Mouse (Mus musculus): ENCODE results near the gene Adgrv1.
A peak's percentile ranks its signal among the peaks of the same experiment; 100 is the strongest.
"Not testable (repeated sequence)": the region's sequence is repeated elsewhere in the genome, so short reads cannot be mapped to it uniquely, and the experiment has no call there.

Adgrv1 gene

GRCm38 (mm10) chr13:81632720-81633415 is at the start of gene Adgrv1:
Gene Adgrv1, minus strand, starts transcription at chr13:81633154.
- DNase-seq (ENCODE audit: low read depth) = no peak

- DNase-seq (ENCODE audit: low read depth) = no peak
Observed at GRCm38 (mm10) chr13:81675333-81675732, 42.4 kb upstream of the Adgrv1 start.

GRCm38 (mm10) chr13:81667713-81668112 is 34.8 kb upstream of the Adgrv1 start:
- DNase-seq (ENCODE audit: low read depth) = no peak

GRCm38 (mm10) chr13:81664331-81664698 is 31.4 kb upstream of the Adgrv1 start:
- no peak for DNase-seq (ENCODE audit: low read depth)

GRCm38 (mm10) chr13:81663566-81664330 is 30.8 kb upstream of the Adgrv1 start:
- no peak for DNase-seq (ENCODE audit: low read depth)

- no peak for DNase-seq (ENCODE audit: low read depth)
Observed at GRCm38 (mm10) chr13:81658053-81658752, 25.2 kb upstream of the Adgrv1 start.

- DNase-seq (ENCODE audit: low read depth) = peak; percentile 94
Observed at GRCm38 (mm10) chr13:81657351-81658052, 24.5 kb upstream of the Adgrv1 start, which contains the start of gene Lysmd3. Gene Lysmd3, plus strand, starts transcription at chr13:81657663.

- no peak for DNase-seq (ENCODE audit: low read depth)
Observed at GRCm38 (mm10) chr13:81657008-81657350, 24.0 kb upstream of the Adgrv1 start.

GRCm38 (mm10) chr13:81656091-81656850 is 23.3 kb upstream of the Adgrv1 start:
- DNase-seq (ENCODE audit: low read depth) = peak; percentile 7

- DNase-seq (ENCODE audit: low read depth) = not testable (repeated sequence)
Observed at GRCm38 (mm10) chr13:81650382-81650781, 17.4 kb upstream of the Adgrv1 start.

GRCm38 (mm10) chr13:81646348-81646747 is 13.4 kb upstream of the Adgrv1 start:
- no peak for DNase-seq (ENCODE audit: low read depth)

GRCm38 (mm10) chr13:81644047-81644565 is 11.2 kb upstream of the Adgrv1 start:
- DNase-seq (ENCODE audit: low read depth) = no peak

GRCm38 (mm10) chr13:81642491-81643149 is 9.7 kb upstream of the Adgrv1 start:
- no peak for DNase-seq (ENCODE audit: low read depth)

- peak; percentile 72 for DNase-seq (ENCODE audit: low read depth)
Observed at GRCm38 (mm10) chr13:81641289-81642045, 8.5 kb upstream of the Adgrv1 start.

- DNase-seq (ENCODE audit: low read depth) = no peak
Observed at GRCm38 (mm10) chr13:81640881-81641280, 7.9 kb upstream of the Adgrv1 start.

GRCm38 (mm10) chr13:81639624-81640023 is 6.7 kb upstream of the Adgrv1 start:
- no peak for DNase-seq (ENCODE audit: low read depth)

- DNase-seq (ENCODE audit: low read depth) = no peak
Observed at GRCm38 (mm10) chr13:81630566-81630965, 2.4 kb downstream of the Adgrv1 start.

GRCm38 (mm10) chr13:81629395-81629794 is 3.6 kb downstream of the Adgrv1 start:
- no peak for DNase-seq (ENCODE audit: low read depth)

GRCm38 (mm10) chr13:81628631-81629190 is 4.2 kb downstream of the Adgrv1 start:
- no peak for DNase-seq (ENCODE audit: low read depth)

GRCm38 (mm10) chr13:81627861-81628260 is 5.1 kb downstream of the Adgrv1 start:
- not testable (repeated sequence) for DNase-seq (ENCODE audit: low read depth)
